Mouse (Mus musculus): ENCODE results near the gene Klhl13.

GRCm38 (mm10) chrX:23364514-23365381 lies at the start of gene Klhl13:
- TF ChIP-seq CTCF (IDR thresholded peaks at IDR 0.05; ENCODE audit: low read depth, low read length) (no peak), EP300 (IDR thresholded peaks at IDR 0.05; ENCODE audit: insufficient read depth, low read depth, low read length) (no peak)
